Mouse (Mus musculus) megakaryocyte, embryonic 14.5 days (primary cell): ENCODE measurements around the gene Yif1b.
"Not testable (repeated sequence)": the region's sequence is repeated elsewhere in the genome, so short reads cannot be mapped to it uniquely, and the experiment has no call there.

Experiments used
- FLI1 ChIP-seq: IDR thresholded peaks from 2 replicates; pipeline ENCODE4 v1.6.1; 2012; ENCODE audit warnings: low read length, inconsistent platforms, mixed read lengths
- GATA1 ChIP-seq: IDR thresholded peaks from 3 replicates; pipeline ENCODE4 v1.6.1; 2012; ENCODE audit warnings: mixed read lengths, low read length, inconsistent platforms, borderline replicate concordance

GRCm38 (mm10) chr7:29212775-29213560, 25.2 kb upstream of the Yif1b start:
- not testable (repeated sequence) for TF ChIP-seq GATA1, FLI1
